In the genomic region with DNA sequence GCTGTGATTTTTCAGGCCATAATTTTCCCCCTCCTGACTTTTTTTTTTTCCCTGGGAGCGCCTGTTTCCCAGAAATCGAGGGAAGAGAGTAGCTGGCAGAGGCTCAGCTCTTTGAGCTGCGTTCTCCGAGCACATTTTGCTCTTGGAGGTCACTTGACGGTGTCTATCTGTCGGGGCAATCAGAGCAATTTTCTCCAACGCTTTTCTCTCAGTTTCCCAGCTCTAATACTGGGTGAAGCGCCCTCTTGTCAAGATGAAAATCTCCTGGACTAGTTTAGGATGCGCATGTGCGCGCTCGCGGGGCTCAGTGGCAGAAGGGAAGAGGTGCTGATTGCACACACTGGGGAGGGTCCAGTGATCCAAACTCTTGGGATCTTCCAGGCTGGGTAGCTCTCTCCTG, we compare ENCODE assay signal across 25 mouse cellular contexts.
DNase-seq lines count a peak whose midpoint lies in the region; ATAC-seq and TF ChIP-seq lines count a peak whose summit lies in the region.
"Had no signal": no experiment of that assay in that cellular context is flagged by ENCODE, and none has a peak within 500 bp of the region (broad histone marks: within the 10 kb centered on the region; RNA-seq: fewer than 3 reads in every experiment).

No protein-coding gene starts in this region.

- no peak for TF ChIP-seq POLR2A in brain, embryonic 14.5 days (IDR thresholded peaks at IDR 0.05; ENCODE audit: borderline replicate concordance, extremely low read depth, insufficient read depth, insufficient read length, poor library complexity, severe bottlenecking)

- no peak overlapping the region for H3K4me3 ChIP-seq in forebrain, embryonic 14.5 days (ENCODE audit: low read depth, low read length)
- no peak overlapping the region for H3K4me3 ChIP-seq in forebrain, embryonic 11.5 days (ENCODE audit: low read depth, low read length)
- no peak overlapping the region for H3K4me3 ChIP-seq in midbrain, embryonic 14.5 days (replicated peaks; ENCODE audit: low read depth, low read length)
- H3K4me3 ChIP-seq in midbrain, postnatal 0 days (ENCODE audit: low read depth, low read length): no peak overlapping the region
- H3K4me3 ChIP-seq: embryonic facial prominence, embryonic 10.5 days; embryonic facial prominence, embryonic 13.5 days; erythroblast, embryonic 14.5 days; heart, adult 2 months; heart, embryonic 10.5 days; hindbrain, embryonic 12.5 days; hindbrain, embryonic 15.5 days had no signal

- H3K27me3 ChIP-seq in forebrain, embryonic 14.5 days (replicated peaks; ENCODE audit: control insufficient read depth, insufficient read depth, low read length): no peaks in the 10 kb centered on the region
- H3K27me3 ChIP-seq in forebrain, embryonic 11.5 days (ENCODE audit: control insufficient read depth, insufficient read depth, low read length): no peaks in the 10 kb centered on the region
- no peaks in the 10 kb centered on the region for H3K27me3 ChIP-seq in midbrain, embryonic 14.5 days (ENCODE audit: control insufficient read depth, insufficient read depth, low read length)
- no peaks in the 10 kb centered on the region for H3K27me3 ChIP-seq in midbrain, postnatal 0 days (ENCODE audit: insufficient read depth, low read length)
- H3K27me3 ChIP-seq: embryonic facial prominence, embryonic 13.5 days; hindbrain, embryonic 12.5 days; hindbrain, embryonic 15.5 days had no signal

- no peak for TF ChIP-seq CTCF in brain, embryonic 14.5 days (IDR thresholded peaks at IDR 0.05; ENCODE audit: borderline replicate concordance, extremely low read depth, insufficient read depth, insufficient read length)
- no peak for TF ChIP-seq CTCF in midbrain, postnatal 0 days (IDR thresholded peaks at IDR 0.05)

- H3K36me3 ChIP-seq in forebrain, embryonic 14.5 days (ENCODE audit: control insufficient read depth, insufficient read depth, low read length): no peaks in the 10 kb centered on the region
- no peaks in the 10 kb centered on the region for H3K36me3 ChIP-seq in forebrain, embryonic 11.5 days (ENCODE audit: control insufficient read depth, insufficient read depth, low read length)
- H3K36me3 ChIP-seq in midbrain, embryonic 14.5 days (ENCODE audit: control insufficient read depth, insufficient read depth, low read length): no peaks in the 10 kb centered on the region
- no peaks in the 10 kb centered on the region for H3K36me3 ChIP-seq in midbrain, postnatal 0 days (ENCODE audit: insufficient read depth, low read length)
- H3K36me3 ChIP-seq: embryonic facial prominence, embryonic 10.5 days; embryonic facial prominence, embryonic 13.5 days; heart, embryonic 10.5 days; hindbrain, embryonic 12.5 days; hindbrain, embryonic 15.5 days had no signal

- WGBS in forebrain, embryonic 14.5 days: 77% methylated on average over 13 of the region's 13 CpGs
- WGBS in forebrain, embryonic 11.5 days: 81% methylated on average over 13 of the region's 13 CpGs
- 77% methylated on average over 13 of the region's 13 CpGs for WGBS in midbrain, embryonic 14.5 days
- 60% methylated on average over 13 of the region's 13 CpGs for WGBS in midbrain, postnatal 0 days

- peaks cover 12% of the 10 kb centered on the region; the same call in 1 of the 2 replicates for H3K4me1 ChIP-seq in forebrain, embryonic 14.5 days (ENCODE audit: control insufficient read depth, insufficient read depth, low read length)
- H3K4me1 ChIP-seq in forebrain, embryonic 11.5 days (replicated peaks; ENCODE audit: control insufficient read depth, insufficient read depth, low read length): peaks cover 5% of the 10 kb centered on the region; the same call in 1 of the 2 replicates
- H3K4me1 ChIP-seq in midbrain, embryonic 14.5 days (ENCODE audit: control insufficient read depth, insufficient read depth, low read length): peaks cover 6% of the 10 kb centered on the region; the same call in 1 of the 2 replicates
- H3K4me1 ChIP-seq in midbrain, postnatal 0 days (ENCODE audit: insufficient read depth, low read length): peaks cover 6% of the 10 kb centered on the region; the same call in 1 of the 2 replicates
- H3K4me1 ChIP-seq: embryonic facial prominence, embryonic 13.5 days; heart, embryonic 10.5 days had no signal

- DNase-seq in forebrain, embryonic 14.5 days (ENCODE audit: low spot score): peak; percentile 29
- no peak for DNase-seq in forebrain, embryonic 11.5 days (ENCODE audit: low spot score)
- peak; percentile 53 for DNase-seq in brain, embryonic 14.5 days (ENCODE audit: low read depth)
- DNase-seq in midbrain, embryonic 14.5 days: peak; percentile 21
- no peak for DNase-seq in midbrain, postnatal 0 days (ENCODE audit: low spot score)
- DNase-seq in thymus, postnatal 36 days: no peak
- DNase-seq: adrenal gland, adult 8-10 months; adrenal gland, postnatal 25 days; cerebellum, adult 11 months; cerebellum, adult 2 months; cerebellum, postnatal 10 days; cerebellum, postnatal 36 days; embryo, embryonic 11 days; gastrocnemius, postnatal 10 days; gastrocnemius, postnatal 36 days; heart, adult 2 months had no signal

- no peak overlapping the region for H3K27ac ChIP-seq in forebrain, embryonic 14.5 days (ENCODE audit: low read depth, low read length)
- no peak overlapping the region for H3K27ac ChIP-seq in forebrain, embryonic 11.5 days (ENCODE audit: low read depth, low read length)
- no peak overlapping the region; the same call in 1 of the 2 replicates for H3K27ac ChIP-seq in midbrain, embryonic 14.5 days (replicated peaks; ENCODE audit: low read depth, low read length)
- H3K27ac ChIP-seq in midbrain, postnatal 0 days (ENCODE audit: low read depth, low read length): 0 out of 2 replicates have a peak overlapping the region, but pooled peaks have one; percentile 44
- H3K27ac ChIP-seq: embryonic facial prominence, embryonic 10.5 days; embryonic facial prominence, embryonic 13.5 days; heart, adult 2 months; heart, embryonic 10.5 days; hindbrain, embryonic 12.5 days; hindbrain, embryonic 15.5 days had no signal

- no peaks in the 10 kb centered on the region for H3K9me3 ChIP-seq in forebrain, embryonic 14.5 days (replicated peaks; ENCODE audit: control insufficient read depth, low read length)
- H3K9me3 ChIP-seq in forebrain, embryonic 11.5 days (ENCODE audit: control insufficient read depth, low read length): no peaks in the 10 kb centered on the region
- H3K9me3 ChIP-seq in midbrain, embryonic 14.5 days (ENCODE audit: control insufficient read depth, low read length): no peaks in the 10 kb centered on the region
- no peaks in the 10 kb centered on the region for H3K9me3 ChIP-seq in midbrain, postnatal 0 days (ENCODE audit: low read length)
- H3K9me3 ChIP-seq: embryonic facial prominence, embryonic 10.5 days; embryonic facial prominence, embryonic 13.5 days; heart, embryonic 10.5 days; hindbrain, embryonic 15.5 days had no signal

- no peak for ATAC-seq in forebrain, embryonic 14.5 days
- no peak for ATAC-seq in forebrain, embryonic 11.5 days (replicated peaks; ENCODE audit: low FRiP score)
- no peak for ATAC-seq in midbrain, embryonic 14.5 days (ENCODE audit: low FRiP score, low TSS enrichment)
- ATAC-seq in midbrain, postnatal 0 days (ENCODE audit: low FRiP score): no peak
- ATAC-seq in activated CD4-positive, CD25-positive, alpha-beta regulatory T cell, adult 4 months: no peak
- ATAC-seq: CD4-positive, CD25-positive, alpha-beta regulatory T cell, adult 4 months; intestine, postnatal 0 days had no signal

- no peak overlapping the region for H3K4me2 ChIP-seq in forebrain, embryonic 14.5 days (ENCODE audit: low read length)
- H3K4me2 ChIP-seq in forebrain, embryonic 11.5 days (ENCODE audit: low read depth, low read length, severe bottlenecking): no peak overlapping the region
- H3K4me2 ChIP-seq in midbrain, embryonic 14.5 days (ENCODE audit: low read length): no peak overlapping the region
- H3K4me2 ChIP-seq in midbrain, postnatal 0 days (ENCODE audit: low read depth, low read length, poor library complexity, severe bottlenecking): no peak overlapping the region
- H3K4me2 ChIP-seq: embryonic facial prominence, embryonic 13.5 days; hindbrain, embryonic 12.5 days; hindbrain, embryonic 15.5 days had no signal

- no peak overlapping the region for H3K9ac ChIP-seq in forebrain, embryonic 14.5 days (ENCODE audit: low read length)
- H3K9ac ChIP-seq in forebrain, embryonic 11.5 days (ENCODE audit: low read length): no peak overlapping the region
- no peak overlapping the region for H3K9ac ChIP-seq in midbrain, embryonic 14.5 days (replicated peaks; ENCODE audit: low read length)
- H3K9ac ChIP-seq in midbrain, postnatal 0 days (replicated peaks; ENCODE audit: low read length, poor library complexity, severe bottlenecking): no peak overlapping the region
- H3K9ac ChIP-seq: embryonic facial prominence, embryonic 13.5 days; hindbrain, embryonic 12.5 days; hindbrain, embryonic 15.5 days had no signal

Comparison
In these comparisons a context has a peak if more than half of its experiments do, and no peak if none do; other contexts are left out.
1. DNase-seq: peak in forebrain, embryonic 14.5 days (single experiment), brain, embryonic 14.5 days (single experiment) and midbrain, embryonic 14.5 days (single experiment); none in forebrain, embryonic 11.5 days (single experiment), midbrain, postnatal 0 days (single experiment) and thymus, postnatal 36 days (0 of 2).